Comparison of ENCODE assay signal across 23 mouse cellular contexts in the genomic region with DNA sequence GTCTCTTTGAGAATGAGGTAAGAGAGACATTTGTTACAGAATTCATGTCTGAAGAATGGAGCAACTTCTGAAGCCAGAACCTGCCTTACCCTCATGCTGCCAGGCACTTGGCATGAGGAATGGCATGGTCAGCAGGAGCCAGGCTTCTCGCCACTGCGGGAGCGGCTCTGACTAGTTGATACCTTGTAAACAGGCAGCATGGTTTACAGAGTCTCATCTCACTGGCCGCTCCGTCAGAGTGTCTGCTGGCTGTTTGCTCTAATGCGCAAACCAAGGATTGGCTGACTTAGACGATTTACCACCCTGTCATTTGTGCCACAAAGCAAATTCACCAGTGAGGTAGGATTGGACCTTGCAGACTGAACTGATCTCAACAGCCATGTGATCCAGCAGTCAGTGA. TPM values are rescaled to one million over a fixed set of nuclear protein-coding genes. Genes with fewer than 3 reads are reported as not detected.
DNase-seq lines count a peak whose midpoint lies in the region; ATAC-seq and TF ChIP-seq lines count a peak whose summit lies in the region.
"Had no signal": no experiment of that assay in that cellular context is flagged by ENCODE, and none has a peak within 500 bp of the region (broad histone marks: within the 10 kb centered on the region; RNA-seq: fewer than 3 reads in every experiment).

No protein-coding gene starts in this region.

- no peak overlapping the region for H3K27ac ChIP-seq in midbrain, embryonic 11.5 days (ENCODE audit: low read depth, low read length)
- H3K27ac ChIP-seq in midbrain, embryonic 10.5 days (replicated peaks): no peak overlapping the region
- H3K27ac ChIP-seq in heart, adult 2 months: no peak overlapping the region
- H3K27ac ChIP-seq: forebrain, embryonic 10.5 days; forebrain, embryonic 13.5 days; hindbrain, embryonic 12.5 days; hindbrain, embryonic 15.5 days had no signal

- no peak for TF ChIP-seq POLR2A in heart, adult 2 months (IDR thresholded peaks at IDR 0.05; ENCODE audit: insufficient read depth, low read depth, low read length)

- no peaks in the 10 kb centered on the region for H3K9me3 ChIP-seq in midbrain, embryonic 11.5 days (ENCODE audit: control insufficient read depth, low read length)
- no peaks in the 10 kb centered on the region for H3K9me3 ChIP-seq in midbrain, embryonic 10.5 days (replicated peaks)
- H3K9me3 ChIP-seq: forebrain, embryonic 10.5 days; forebrain, embryonic 13.5 days; G1E; hindbrain, embryonic 12.5 days; hindbrain, embryonic 15.5 days had no signal

- no peak overlapping the region for H3K9ac ChIP-seq in midbrain, embryonic 11.5 days (ENCODE audit: low read length)
- no peak overlapping the region for H3K9ac ChIP-seq in heart, adult 2 months (ENCODE audit: low read depth, low read length)
- H3K9ac ChIP-seq: forebrain, embryonic 13.5 days; hindbrain, embryonic 12.5 days; hindbrain, embryonic 15.5 days had no signal

- no peaks in the 10 kb centered on the region for H3K79me2 ChIP-seq in heart, adult 2 months (replicated peaks; ENCODE audit: control insufficient read depth, insufficient read depth, low read length)

- no peak overlapping the region for H3K4me2 ChIP-seq in midbrain, embryonic 11.5 days
- H3K4me2 ChIP-seq: forebrain, embryonic 13.5 days; heart, embryonic 11.5 days; hindbrain, embryonic 12.5 days; hindbrain, embryonic 15.5 days had no signal

- no peaks in the 10 kb centered on the region for H3K27me3 ChIP-seq in midbrain, embryonic 11.5 days (ENCODE audit: control insufficient read depth, insufficient read depth, low read length)
- no peaks in the 10 kb centered on the region for H3K27me3 ChIP-seq in midbrain, embryonic 10.5 days (ENCODE audit: low read depth, poor library complexity, severe bottlenecking)
- H3K27me3 ChIP-seq in heart, adult 2 months (ENCODE audit: control insufficient read depth, insufficient read depth, low read length): no peaks in the 10 kb centered on the region
- H3K27me3 ChIP-seq: CH12.LX; forebrain, embryonic 13.5 days; hindbrain, embryonic 12.5 days; hindbrain, embryonic 15.5 days; Patski had no signal

- no peak for TF ChIP-seq EP300 in heart, adult 2 months (IDR thresholded peaks at IDR 0.05; ENCODE audit: insufficient read depth, low read depth, low read length)

- TF ChIP-seq CTCF in heart, adult 2 months (IDR thresholded peaks at IDR 0.05): no peak

- 95% methylated on average over 7 of the region's 7 CpGs for WGBS in midbrain, embryonic 11.5 days
- 95% methylated on average over 7 of the region's 7 CpGs for WGBS in midbrain, embryonic 10.5 days
- WGBS in heart, adult 2 months: 94% methylated on average over 7 of the region's 7 CpGs

- H3K36me3 ChIP-seq in midbrain, embryonic 11.5 days (ENCODE audit: control insufficient read depth, insufficient read depth, low read length): peaks cover 25% of the 10 kb centered on the region
- peaks cover 100% of the 10 kb centered on the region for H3K36me3 ChIP-seq in midbrain, embryonic 10.5 days
- no peaks in the 10 kb centered on the region for H3K36me3 ChIP-seq in heart, adult 2 months (ENCODE audit: control insufficient read depth, insufficient read depth, low read length)
- H3K36me3 ChIP-seq: hindbrain, embryonic 15.5 days had no signal

- intact Hi-C loops in heart, adult 2 months (cut with DNase I): no loop called here

- H3K4me1 ChIP-seq in midbrain, embryonic 11.5 days (ENCODE audit: control insufficient read depth, insufficient read depth, low read length): no peaks in the 10 kb centered on the region
- H3K4me1 ChIP-seq in midbrain, embryonic 10.5 days: peaks cover 13% of the 10 kb centered on the region
- H3K4me1 ChIP-seq in heart, adult 2 months (ENCODE audit: control insufficient read depth, insufficient read depth, low read length): peaks cover 5% of the 10 kb centered on the region

- ATAC-seq in cerebellum, adult (ENCODE audit: insufficient number of reproducible peaks, low FRiP score, low TSS enrichment): no peak
- ATAC-seq in midbrain, embryonic 11.5 days (ENCODE audit: low FRiP score): no peak
- ATAC-seq: forebrain, embryonic 13.5 days; forebrain, embryonic 16.5 days; intestine, postnatal 0 days; Patski had no signal

- peak; percentile 51 to 67 for DNase-seq in cerebellum, postnatal 14 days
- DNase-seq in midbrain, embryonic 11.5 days (ENCODE audit: low spot score, missing footprints): peak; percentile 49
- no peak for DNase-seq in midbrain, embryonic 10.5 days (ENCODE audit: low spot score)
- DNase-seq in gastrocnemius, postnatal 25 days: peak; percentile 44
- DNase-seq in heart, adult 2 months: no peak
- no peak for DNase-seq in frontal cortex, postnatal 10 days (ENCODE audit: low spot score in 2 of 2)
- DNase-seq: adrenal gland, adult 8-10 months; adrenal gland, postnatal 25 days; B cell, adult 2 months; cerebellum, adult 18-20 months; cerebellum, adult 9-10 months; kidney, adult 2 months had no signal

- H3K4me3 ChIP-seq in midbrain, embryonic 11.5 days (ENCODE audit: low read depth, low read length): no peak overlapping the region
- H3K4me3 ChIP-seq in midbrain, embryonic 10.5 days: no peak overlapping the region
- H3K4me3 ChIP-seq in heart, adult 2 months: no peak overlapping the region
- H3K4me3 ChIP-seq: forebrain, embryonic 10.5 days; forebrain, embryonic 13.5 days; hindbrain, embryonic 12.5 days; hindbrain, embryonic 15.5 days had no signal

RNA-seq across cellular contexts. Expression of gene Fam83d, which starts 13.2 kb away (rescaled TPM):
- polyA plus RNA-seq in midbrain, embryonic 11.5 days (2014; fragmentation: Nextera tagmentation; extraction: Ambion mirVana): 48.5 and 48.8 TPM in 2 replicates
- polyA plus RNA-seq in midbrain, embryonic 10.5 days (2016; fragmentation: Nextera tagmentation; extraction: Ambion mirVana): 54.4 and 55.8 TPM in 2 replicates
- total RNA-seq in gastrocnemius, postnatal 25 days (2021): 1 to 10 TPM; 1.2 to 2.3 TPM
- total RNA-seq in heart, adult 2 months (2021): under 1 TPM; 0.59 to 0.78 TPM
- 0.27 and 0.53 TPM in 2 replicates for polyA plus RNA-seq in heart, adult 2 months (2012; rRNA removed)

RNA-seq across cellular contexts. Expression of gene Dhx35, which starts 13.5 kb away (rescaled TPM):
- polyA plus RNA-seq in midbrain, embryonic 11.5 days (2014; fragmentation: Nextera tagmentation; extraction: Ambion mirVana): 16.1 and 18.3 TPM in 2 replicates
- 17.7 and 19.6 TPM in 2 replicates for polyA plus RNA-seq in midbrain, embryonic 10.5 days (2016; fragmentation: Nextera tagmentation; extraction: Ambion mirVana)
- 1 to 10 TPM; 7.9 to 8.0 TPM for total RNA-seq in gastrocnemius, postnatal 25 days (2021)
- 10 to 100 TPM; 15.2 to 17.5 TPM for total RNA-seq in heart, adult 2 months (2021)
- polyA plus RNA-seq in heart, adult 2 months (2012; rRNA removed): 21.6 and 21.9 TPM in 2 replicates

Comparison
In these comparisons a context has a peak if more than half of its experiments do, and no peak if none do; other contexts are left out.
1. DNase-seq: peak in cerebellum, postnatal 14 days (2 of 2), midbrain, embryonic 11.5 days (single experiment) and gastrocnemius, postnatal 25 days (single experiment); none in midbrain, embryonic 10.5 days (single experiment), heart, adult 2 months (0 of 2) and frontal cortex, postnatal 10 days (0 of 2).
2. RNA of gene Fam83d, which starts 13.2 kb away (polyA plus RNA-seq): 54.4 to 55.8 TPM in midbrain, embryonic 10.5 days and 48.5 to 48.8 TPM in midbrain, embryonic 11.5 days; 0.27 to 0.53 TPM in heart, adult 2 months; every median in the first group is over 10 times any median in the second.